In genomic region chr4:55350219-55350931, GRCm38 (mm10) we compare ENCODE assay signal across 8 mouse cellular contexts. TPM values are rescaled to one million over a fixed set of nuclear protein-coding genes. Genes with fewer than 3 reads are reported as not detected.
DNase-seq lines count a peak whose midpoint lies in the region; ATAC-seq and TF ChIP-seq lines count a peak whose summit lies in the region.

No protein-coding gene starts in this region.

- no peaks in the 10 kb centered on the region for H3K36me3 ChIP-seq in heart, embryonic 16.5 days (ENCODE audit: control insufficient read depth, insufficient read depth)

- ATAC-seq in Patski, result peak; percentile 18
- peak; percentile 28 for ATAC-seq in heart, embryonic 16.5 days (replicated peaks; ENCODE audit: extremely low read depth, insufficient read depth, low FRiP score)

- CTCF ChIA-PET in Patski (lab: Charles Lee), result no interaction called here

- H3K9ac ChIP-seq in heart, embryonic 16.5 days (ENCODE audit: low read length), result peak overlapping the region; percentile 99

- WGBS in heart, embryonic 16.5 days, result under 1% methylated on average over 62 of the region's 66 CpGs

- POLR2A ChIA-PET in Patski (lab: Charles Lee), result no interaction called here

- DNase-seq in CD4-positive helper T cell, adult 2 months (ENCODE audit: low read depth, low spot score), result peak; percentile 76
- no peak for DNase-seq in Patski (ENCODE audit: low read depth, low spot score)
- peak; percentile 45 for DNase-seq in embryo, embryonic 11.5 days (ENCODE audit: low read depth, low spot score)
- peak; percentile 64 to 77 for DNase-seq in kidney, postnatal 25 days
- DNase-seq in lung, postnatal 36 days, result peak; percentile 50
- peak; percentile 60 for DNase-seq in retina, embryonic 14.5 days (ENCODE audit: low spot score)
- peak; percentile 76 for DNase-seq in yolk sac, embryonic 10.5 days (ENCODE audit: low spot score)

- in situ Hi-C loops in Patski (cut with MboI; ENCODE audit: low pct_unique_long_range_greater_than_20kb), result no loop called here

- peak overlapping the region; percentile 87 for H3K4me3 ChIP-seq in heart, embryonic 16.5 days (ENCODE audit: low read length)

- peak overlapping the region; percentile 92 for H3K4me2 ChIP-seq in heart, embryonic 16.5 days (ENCODE audit: low read depth, low read length)

- TF ChIP-seq CTCF in Patski (IDR thresholded peaks at IDR 0.05), result no peak

- H3K27me3 ChIP-seq in Patski, result no peaks in the 10 kb centered on the region
- no peaks in the 10 kb centered on the region for H3K27me3 ChIP-seq in heart, embryonic 16.5 days (ENCODE audit: control insufficient read depth, insufficient read depth, low read length)

- H3K9me3 ChIP-seq in heart, embryonic 16.5 days (replicated peaks; ENCODE audit: control insufficient read depth, low read length), result no peaks in the 10 kb centered on the region

- peaks cover 33% of the 10 kb centered on the region for H3K4me1 ChIP-seq in heart, embryonic 16.5 days (ENCODE audit: control insufficient read depth, insufficient read depth, low read length)

- H3K27ac ChIP-seq in heart, embryonic 16.5 days (ENCODE audit: low read length), result peak overlapping the region; percentile 93

RNA-seq across cellular contexts. Expression of gene Rad23b, which starts 0.5 kb away (rescaled TPM):
- 133 TPM for polyA plus RNA-seq in Patski (2021)
- polyA plus RNA-seq in heart, embryonic 16.5 days (2015; fragmentation: Nextera tagmentation; extraction: Ambion mirVana), result 55.2 and 58.9 TPM in 2 replicates
